Mouse (Mus musculus) midbrain, embryonic 15.5 days (tissue): ENCODE results near the gene Rptor. TPM values are rescaled to one million over a fixed set of nuclear protein-coding genes. Genes with fewer than 3 reads are reported as not detected.

Source experiments
- ATAC-seq: fragments of 200-750 bp; cut with Nextera tagmentation; replicated peaks from 2 replicates; pipeline ENCODE4 v1.8.0; 2017; ENCODE audit warnings: moderate TSS enrichment
- H3K27ac ChIP-seq: fragments of 300-500 bp; sonication (generic); 2 replicates; pipeline ENCODE4 v1.5.1; 2015; ENCODE audit warnings: mild to moderate bottlenecking, inconsistent platforms
- H3K27me3 ChIP-seq: fragments of 300-500 bp; sonication (generic); replicated peaks from 2 replicates; pipeline ENCODE4 v1.6.1; 2015; ENCODE audit warnings: inconsistent platforms
- H3K36me3 ChIP-seq: fragments of 300-500 bp; sonication (generic); replicated peaks from 2 replicates; pipeline ENCODE4 v1.6.1; 2015; ENCODE audit warnings: inconsistent platforms
- H3K4me1 ChIP-seq: fragments of 300-500 bp; sonication (generic); 2 replicates; pipeline ENCODE4 v1.6.1; 2015; ENCODE audit warnings: inconsistent platforms
- H3K4me2 ChIP-seq: fragments of 300-500 bp; sonication (generic); 2 replicates; pipeline ENCODE4 v1.6.1; 2015; ENCODE audit warnings: inconsistent platforms, mild to moderate bottlenecking, moderate library complexity
- H3K4me3 ChIP-seq: fragments of 300-500 bp; sonication (generic); 2 replicates; pipeline ENCODE4 v1.5.1; 2015; ENCODE audit warnings: mild to moderate bottlenecking, inconsistent platforms
- H3K9ac ChIP-seq: fragments of 300-500 bp; sonication (generic); 2 replicates; pipeline ENCODE4 v1.6.1; 2015; ENCODE audit warnings: mild to moderate bottlenecking, inconsistent platforms
- H3K9me3 ChIP-seq: fragments of 300-500 bp; sonication (generic); 2 replicates; pipeline ENCODE4 v1.6.1; 2016; ENCODE audit warnings: inconsistent platforms
- WGBS: fragments of 180-500 bp; shearing (Covaris S2); methylation state at CpG from one replicate; pipeline ENCODE4 v1.1.7; 2015; ENCODE audit warnings: mixed read lengths; 5-methylcytosine and 5-hydroxymethylcytosine counted together
- polyA plus RNA-seq: library from polyadenylated mRNA; unstranded; fragments of >200 nt; fragmentation: Nextera tagmentation; extraction: Ambion mirVana; gene quantifications from 2 replicates; pipeline ENCODE4 v1.2.1, GENCODE M21; 2015

Rptor gene
- polyA plus RNA-seq, 1 experiment from 2014 or later: 13.1 TPM

DNA sequence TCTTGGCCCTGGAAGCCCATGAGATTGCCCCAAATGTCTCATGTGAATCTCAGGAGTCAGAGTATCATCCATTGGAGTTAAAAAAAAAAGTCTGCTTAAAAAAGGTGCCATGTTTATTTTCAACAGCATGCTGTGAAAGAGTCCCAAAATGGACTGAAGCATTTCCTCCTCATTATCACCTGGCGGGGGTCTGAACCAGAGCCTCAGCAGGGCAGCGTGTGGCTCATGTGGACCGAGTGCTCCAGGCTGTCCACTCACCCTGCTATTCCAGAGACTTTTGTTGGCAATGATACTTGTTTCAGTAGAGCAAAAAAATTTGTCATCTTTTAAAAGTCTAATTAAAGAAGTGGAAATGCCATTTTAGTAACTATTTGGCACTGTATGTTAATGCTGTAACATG, 9.5 kb downstream of the Rptor start:
- H3K9me3 ChIP-seq: no peaks in the 10 kb centered on the region
- ATAC-seq: no peak
- no peak overlapping the region for H3K9ac ChIP-seq
- 84% methylated on average over 3 of the region's 3 CpGs for WGBS
- H3K27ac ChIP-seq: no peak overlapping the region
- H3K36me3 ChIP-seq: no peaks in the 10 kb centered on the region
- H3K4me1 ChIP-seq: no peaks in the 10 kb centered on the region
- H3K4me2 ChIP-seq: no peak overlapping the region
- no peak overlapping the region for H3K4me3 ChIP-seq
- no peaks in the 10 kb centered on the region for H3K27me3 ChIP-seq

GRCm38 (mm10) chr11:119615087-119615486, 12.4 kb downstream of the Rptor start:
- H3K4me2 ChIP-seq: no peak overlapping the region
- H3K27ac ChIP-seq: no peak overlapping the region
- no peaks in the 10 kb centered on the region for H3K36me3 ChIP-seq
- no peaks in the 10 kb centered on the region for H3K9me3 ChIP-seq
- no peak for ATAC-seq
- no peak overlapping the region for H3K9ac ChIP-seq
- no peaks in the 10 kb centered on the region for H3K27me3 ChIP-seq
- H3K4me1 ChIP-seq: no peaks in the 10 kb centered on the region
- no peak overlapping the region for H3K4me3 ChIP-seq
- WGBS: 91% methylated on average over 7 of the region's 7 CpGs

- Histone ChIP-seq H3K9ac (no peak overlapping the region), H3K4me1 (no peaks in the 10 kb centered on the region), H3K4me2 (no peak overlapping the region), H3K27me3 (no peaks in the 10 kb centered on the region), H3K27ac (no peak overlapping the region), H3K36me3 (no peaks in the 10 kb centered on the region), H3K4me3 (no peak overlapping the region), H3K9me3 (no peaks in the 10 kb centered on the region)
- 42% methylated on average over 5 of the region's 5 CpGs for WGBS
- no peak for ATAC-seq
Observed at GRCm38 (mm10) chr11:119618763-119619162, 16.1 kb downstream of the Rptor start.

- ATAC-seq: no peak
- Histone ChIP-seq H3K27ac (no peak overlapping the region), H3K36me3 (no peaks in the 10 kb centered on the region), H3K4me1 (no peaks in the 10 kb centered on the region), H3K9ac (no peak overlapping the region), H3K9me3 (no peaks in the 10 kb centered on the region), H3K4me2 (no peak overlapping the region), H3K27me3 (no peaks in the 10 kb centered on the region), H3K4me3 (no peak overlapping the region)
- 91% methylated on average over 3 of the region's 3 CpGs for WGBS
Observed at GRCm38 (mm10) chr11:119621266-119621665, 18.6 kb downstream of the Rptor start.

DNA sequence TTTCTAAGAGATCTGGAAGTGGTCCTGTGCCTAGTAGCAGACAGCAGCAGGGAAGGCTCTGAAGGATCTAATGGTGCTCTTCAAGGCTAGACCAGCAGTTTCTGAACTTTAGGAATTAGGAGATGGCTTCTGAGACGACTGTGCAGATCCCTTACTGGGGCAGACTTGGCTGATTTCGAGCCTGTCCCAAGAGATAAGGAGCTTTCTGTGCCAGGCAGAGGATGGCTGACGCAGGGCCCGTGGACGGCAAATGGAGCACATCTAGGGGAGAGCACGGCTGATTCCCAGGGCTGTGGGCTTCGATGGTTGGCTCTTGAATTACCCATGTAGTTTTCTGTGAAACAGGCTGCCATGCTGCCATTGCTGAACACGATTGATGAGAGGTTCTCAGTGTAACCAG, 21.1 kb downstream of the Rptor start:
- Histone ChIP-seq H3K36me3 (no peaks in the 10 kb centered on the region), H3K27ac (no peak overlapping the region), H3K9ac (no peak overlapping the region), H3K4me3 (no peak overlapping the region), H3K4me2 (no peak overlapping the region), H3K27me3 (no peaks in the 10 kb centered on the region), H3K9me3 (no peaks in the 10 kb centered on the region), H3K4me1 (no peaks in the 10 kb centered on the region)
- 88% methylated on average over 8 of the region's 8 CpGs for WGBS
- no peak for ATAC-seq

DNA sequence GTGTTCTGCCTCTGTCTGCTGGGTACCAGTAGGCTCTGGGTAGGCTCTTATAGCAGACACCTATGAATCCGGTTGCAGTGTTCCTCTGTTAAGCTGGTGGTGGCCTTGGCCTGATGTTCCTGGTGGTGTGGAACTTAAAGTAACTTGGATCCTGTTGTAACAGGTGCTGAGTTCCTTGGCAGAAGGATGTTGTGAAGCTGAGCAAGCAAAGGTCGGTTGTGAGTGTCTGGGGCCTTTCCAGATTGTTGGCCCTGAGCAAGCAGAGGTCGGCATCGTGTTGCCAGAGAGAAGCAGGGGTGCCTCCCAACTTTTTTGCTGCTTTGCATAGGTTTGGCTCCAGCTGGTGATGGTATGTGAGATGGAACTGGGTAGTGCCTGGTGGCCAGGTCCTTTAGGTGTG, 21.7 kb downstream of the Rptor start:
- Histone ChIP-seq H3K9ac (no peak overlapping the region), H3K4me1 (no peaks in the 10 kb centered on the region), H3K4me3 (no peak overlapping the region), H3K27me3 (no peaks in the 10 kb centered on the region), H3K36me3 (no peaks in the 10 kb centered on the region), H3K27ac (no peak overlapping the region), H3K9me3 (no peaks in the 10 kb centered on the region), H3K4me2 (no peak overlapping the region)
- WGBS: 92% methylated on average over 4 of the region's 4 CpGs
- ATAC-seq: no peak

- Histone ChIP-seq H3K4me2 (no peak overlapping the region), H3K4me3 (no peak overlapping the region), H3K27ac (no peak overlapping the region), H3K4me1 (0 out of 2 replicates have a peak, but pooled peaks cover 4% of the 10 kb centered on the region), H3K27me3 (no peaks in the 10 kb centered on the region), H3K9ac (no peak overlapping the region), H3K9me3 (no peaks in the 10 kb centered on the region), H3K36me3 (no peaks in the 10 kb centered on the region)
- WGBS: 69% methylated on average over 3 of the region's 3 CpGs
- no peak for ATAC-seq
Observed at GRCm38 (mm10) chr11:119624955-119625354, 22.2 kb downstream of the Rptor start.

DNA sequence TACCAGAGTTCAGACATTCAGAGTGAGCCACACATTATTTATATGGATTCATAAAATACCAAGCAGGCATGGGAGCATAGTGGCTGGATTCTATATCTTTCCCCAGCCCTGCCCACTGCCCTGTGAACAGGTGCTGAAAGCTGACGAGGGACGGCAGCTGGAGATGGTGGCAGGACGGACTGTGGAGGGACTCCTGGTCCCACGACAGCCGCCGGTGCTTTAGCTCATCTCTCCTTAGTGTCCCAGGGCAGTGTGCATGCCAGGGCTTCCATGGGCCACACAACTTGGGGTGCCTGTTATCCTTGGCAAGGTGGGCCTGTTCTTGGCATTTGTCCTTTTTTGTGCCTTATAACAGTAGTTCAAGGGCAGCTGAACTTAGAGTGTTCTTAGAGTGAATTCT, 22.8 kb downstream of the Rptor start:
- Histone ChIP-seq H3K27ac (no peak overlapping the region), H3K27me3 (no peaks in the 10 kb centered on the region), H3K4me2 (no peak overlapping the region), H3K9me3 (no peaks in the 10 kb centered on the region), H3K36me3 (no peaks in the 10 kb centered on the region), H3K4me1 (0 out of 2 replicates have a peak, but pooled peaks cover 6% of the 10 kb centered on the region), H3K9ac (no peak overlapping the region), H3K4me3 (no peak overlapping the region)
- ATAC-seq: no peak
- WGBS: 89% methylated on average over 6 of the region's 6 CpGs

DNA sequence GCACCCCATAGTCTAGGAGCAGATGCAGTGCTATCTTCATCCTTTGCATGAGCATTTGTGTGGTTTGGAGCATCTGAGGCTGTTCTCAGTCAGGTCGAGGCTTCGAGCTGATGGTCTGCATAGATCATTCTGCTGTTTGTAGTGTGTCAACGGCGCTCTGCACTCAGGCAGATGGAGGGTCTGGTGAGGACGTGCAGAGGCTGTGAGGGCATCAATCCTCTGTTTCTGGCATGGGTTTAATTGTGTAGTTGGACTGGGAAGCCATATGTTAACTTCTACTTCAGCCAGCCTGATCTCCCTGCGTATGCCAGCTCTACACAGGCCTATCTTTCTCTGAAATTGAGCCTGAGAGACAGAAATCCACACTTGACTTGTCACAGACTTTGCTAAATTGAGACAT, 23.2 kb downstream of the Rptor start:
- H3K4me2 ChIP-seq: no peak overlapping the region
- H3K27ac ChIP-seq: no peak overlapping the region
- H3K4me1 ChIP-seq: 0 out of 2 replicates have a peak, but pooled peaks cover 6% of the 10 kb centered on the region
- H3K27me3 ChIP-seq: no peaks in the 10 kb centered on the region
- H3K36me3 ChIP-seq: no peaks in the 10 kb centered on the region
- no peak overlapping the region for H3K4me3 ChIP-seq
- ATAC-seq: no peak
- WGBS: 86% methylated on average over 6 of the region's 6 CpGs
- no peaks in the 10 kb centered on the region for H3K9me3 ChIP-seq
- H3K9ac ChIP-seq: no peak overlapping the region

- Histone ChIP-seq H3K9me3 (no peaks in the 10 kb centered on the region), H3K4me3 (no peak overlapping the region), H3K27ac (no peak overlapping the region), H3K4me2 (no peak overlapping the region), H3K4me1 (peaks cover 10% of the 10 kb centered on the region; the same call in 1 of the 2 replicates), H3K27me3 (no peaks in the 10 kb centered on the region), H3K9ac (no peak overlapping the region), H3K36me3 (no peaks in the 10 kb centered on the region)
- WGBS: 68% methylated on average over 3 of the region's 3 CpGs
- ATAC-seq: no peak
Observed at GRCm38 (mm10) chr11:119627243-119627642, 24.5 kb downstream of the Rptor start.

- ATAC-seq: no peak
- Histone ChIP-seq H3K4me1 (peaks cover 12% of the 10 kb centered on the region; the same call in 1 of the 2 replicates), H3K9ac (no peak overlapping the region), H3K27me3 (no peaks in the 10 kb centered on the region), H3K4me2 (no peak overlapping the region), H3K9me3 (no peaks in the 10 kb centered on the region), H3K27ac (no peak overlapping the region), H3K4me3 (no peak overlapping the region), H3K36me3 (no peaks in the 10 kb centered on the region)
- 89% methylated on average over 3 of the region's 3 CpGs for WGBS
Observed at GRCm38 (mm10) chr11:119629072-119629471, 26.4 kb downstream of the Rptor start.

GRCm38 (mm10) chr11:119630329-119630728, 27.6 kb downstream of the Rptor start:
- WGBS: 76% methylated on average over 5 of the region's 5 CpGs
- H3K27me3 ChIP-seq: no peaks in the 10 kb centered on the region
- ATAC-seq: no peak

GRCm38 (mm10) chr11:119631222-119631870, 28.6 kb downstream of the Rptor start:
- peaks cover 16% of the 10 kb centered on the region; the same call in 1 of the 2 replicates for H3K4me1 ChIP-seq
- H3K9me3 ChIP-seq: no peaks in the 10 kb centered on the region
- no peak overlapping the region for H3K9ac ChIP-seq
- no peaks in the 10 kb centered on the region for H3K36me3 ChIP-seq
- WGBS: 79% methylated on average over 3 of the region's 3 CpGs
- ATAC-seq: no peak
- H3K27me3 ChIP-seq: no peaks in the 10 kb centered on the region
- no peak overlapping the region for H3K27ac ChIP-seq
- no peak overlapping the region for H3K4me3 ChIP-seq
- no peak overlapping the region for H3K4me2 ChIP-seq

More at GRCm38 (mm10) chr11:119630329-119630728, 27.6 kb downstream of the Rptor start:
- H3K4me3 ChIP-seq: no peak overlapping the region
- no peaks in the 10 kb centered on the region for H3K36me3 ChIP-seq
- H3K27ac ChIP-seq: no peak overlapping the region
- H3K9me3 ChIP-seq: no peaks in the 10 kb centered on the region
- peaks cover 16% of the 10 kb centered on the region; the same call in 1 of the 2 replicates for H3K4me1 ChIP-seq
- H3K9ac ChIP-seq: no peak overlapping the region
- no peak overlapping the region for H3K4me2 ChIP-seq
